Mouse (Mus musculus) T-helper 17 cell (primary cell): ENCODE data around the gene Coa7.

ENCODE experiments used
- in situ Hi-C, 2 experiments: fragments of 300-600 bp; cut with MboI, MseI; formaldehyde crosslinking; loops; 1 replicate in 1 of 2; 2 replicates in 1 of 2; pipeline ENCODE4 v1.15.1; 2025; ENCODE audit warnings: high pct_unique_total_duplicates in 2 of 2

Coa7 gene

GRCm38 (mm10) chr4:108327730-108328484 lies at the start of gene Coa7:
Gene Coa7, plus strand, starts transcription at chr4:108328140.
- in situ Hi-C loops, result no loop called here

GRCm38 (mm10) chr4:108300266-108300665 lies 27.7 kb upstream of the Coa7 start:
- in situ Hi-C loops, result no loop called here

- in situ Hi-C loops, result no loop called here
Measured at GRCm38 (mm10) chr4:108300670-108301373, 27.1 kb upstream of the Coa7 start, which contains the start of gene Zyg11b. Gene Zyg11b, minus strand, starts transcription at chr4:108301096.

GRCm38 (mm10) chr4:108302296-108302890 lies 25.5 kb upstream of the Coa7 start:
- in situ Hi-C loops, result no loop called here

- in situ Hi-C loops, result loop anchor here in 1 of 2 experiments (5.0 kb wide), 1 partner anchor 48 kb away; no protein-coding TSS in a partner anchor
Measured at GRCm38 (mm10) chr4:108310706-108311105, 17.2 kb upstream of the Coa7 start.

GRCm38 (mm10) chr4:108314041-108314440 lies 13.9 kb upstream of the Coa7 start:
- in situ Hi-C loops, result loop anchor here in 1 of 2 experiments (5.0 kb wide), 1 partner anchor 52 kb away; no protein-coding TSS in a partner anchor

- in situ Hi-C loops, result no loop called here
Measured at GRCm38 (mm10) chr4:108317656-108318605, 10.0 kb upstream of the Coa7 start.

- in situ Hi-C loops, result no loop called here
Measured at GRCm38 (mm10) chr4:108318649-108319615, 9.0 kb upstream of the Coa7 start.

- in situ Hi-C loops, result loop anchor here in 1 of 2 experiments (5.0 kb wide), 2 partner anchors 52 to 303 kb away; no protein-coding TSS in a partner anchor
Measured at GRCm38 (mm10) chr4:108319747-108320146, 8.2 kb upstream of the Coa7 start.

GRCm38 (mm10) chr4:108320627-108321380 lies 7.1 kb upstream of the Coa7 start:
- in situ Hi-C loops, result loop anchor here in 1 of 2 experiments (5.0 kb wide), 2 partner anchors 54 to 301 kb away; no protein-coding TSS in a partner anchor

- in situ Hi-C loops, result loop anchor here in 1 of 2 experiments (5.0 kb wide), 2 partner anchors 56 to 299 kb away; no protein-coding TSS in a partner anchor
Measured at GRCm38 (mm10) chr4:108323588-108323987, 4.4 kb upstream of the Coa7 start.

GRCm38 (mm10) chr4:108327071-108327579 lies 815 bp upstream of the Coa7 start:
- in situ Hi-C loops, result no loop called here

GRCm38 (mm10) chr4:108329840-108330239 lies 1.9 kb downstream of the Coa7 start:
- in situ Hi-C loops, result no loop called here

GRCm38 (mm10) chr4:108332041-108332440 lies 4.1 kb downstream of the Coa7 start:
- in situ Hi-C loops, result no loop called here

- in situ Hi-C loops, result loop anchor here in 1 of 2 experiments (5.0 kb wide), 1 partner anchor 132 kb away; no protein-coding TSS in a partner anchor
Measured at GRCm38 (mm10) chr4:108335413-108335812, 7.5 kb downstream of the Coa7 start.

- in situ Hi-C loops, result loop anchor here in 1 of 2 experiments (5.0 kb wide), 1 partner anchor 131 kb away; no protein-coding TSS in a partner anchor
Measured at GRCm38 (mm10) chr4:108336765-108337164, 8.8 kb downstream of the Coa7 start.

GRCm38 (mm10) chr4:108337817-108338216 lies 9.9 kb downstream of the Coa7 start:
- in situ Hi-C loops, result loop anchor here in 1 of 2 experiments (5.0 kb wide), 1 partner anchor 129 kb away; no protein-coding TSS in a partner anchor

- in situ Hi-C loops, result loop anchor here in 1 of 2 experiments (5.0 kb wide), 1 partner anchor 129 kb away; no protein-coding TSS in a partner anchor
Measured at GRCm38 (mm10) chr4:108338321-108338733, 10.4 kb downstream of the Coa7 start.
